Mouse (Mus musculus) 3134 (cell line): ENCODE data around the gene Nek10.
"Not testable (repeated sequence)": the region's sequence is repeated elsewhere in the genome, so short reads cannot be mapped to it uniquely, and the experiment has no call there.

ENCODE experiments used
- DNase-seq: peaks from one replicate; pipeline ENCODE4 v3.0.0-alpha.2; 2011; ENCODE audit warnings: low spot score; ENCODE audit not compliant: insufficient read length; ENCODE audit errors: extremely low read depth

Gene Nek10

GRCm38 (mm10) chr14:14984106-14984505 lies 180.9 kb downstream of the Nek10 start:
- DNase-seq: not testable (repeated sequence)

DNA sequence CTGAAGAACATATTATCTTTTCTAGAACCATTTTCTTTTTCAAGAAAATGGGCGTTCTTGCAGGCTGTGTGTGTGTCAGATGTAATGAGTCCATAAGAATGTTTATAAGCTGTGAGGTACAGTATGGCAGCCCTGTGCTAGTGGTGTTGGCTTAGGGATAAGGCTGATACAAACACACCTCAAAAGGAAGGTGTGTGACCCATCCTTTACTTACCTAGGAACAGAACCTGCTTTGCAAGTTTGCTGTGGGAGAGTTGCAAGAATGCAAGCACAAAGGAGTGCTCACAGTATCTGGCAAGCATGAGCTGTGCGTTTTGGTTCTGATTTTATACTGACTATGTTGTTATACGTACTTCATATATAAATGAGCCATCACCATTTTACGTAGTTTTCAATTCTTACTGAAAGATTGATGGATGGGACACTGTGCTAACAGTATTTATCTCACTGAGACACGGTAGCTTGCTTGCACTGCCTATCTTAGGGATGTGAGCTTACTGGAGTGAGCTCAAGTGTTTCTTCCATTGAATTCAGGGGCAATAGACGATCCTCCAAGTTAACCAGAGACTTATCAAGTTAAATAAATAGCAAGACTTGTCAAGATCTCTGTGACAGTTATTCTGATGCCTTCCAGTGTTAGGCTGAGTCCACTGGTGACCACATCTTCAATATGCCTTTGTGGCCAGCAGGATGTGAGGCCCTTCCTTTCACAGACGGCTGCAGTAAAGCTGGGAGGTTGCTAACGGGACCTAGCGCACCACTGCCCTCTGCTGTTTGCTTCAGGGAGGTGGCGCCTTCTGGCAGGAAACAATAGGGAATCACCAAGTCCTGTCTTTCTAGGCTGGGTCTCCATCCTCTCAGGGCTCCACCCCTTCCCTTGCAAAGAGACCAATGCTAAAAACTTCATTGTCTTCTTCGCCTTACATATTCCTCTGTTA lies 181.8 kb downstream of the Nek10 start:
- peak; percentile 39 for DNase-seq

DNA sequence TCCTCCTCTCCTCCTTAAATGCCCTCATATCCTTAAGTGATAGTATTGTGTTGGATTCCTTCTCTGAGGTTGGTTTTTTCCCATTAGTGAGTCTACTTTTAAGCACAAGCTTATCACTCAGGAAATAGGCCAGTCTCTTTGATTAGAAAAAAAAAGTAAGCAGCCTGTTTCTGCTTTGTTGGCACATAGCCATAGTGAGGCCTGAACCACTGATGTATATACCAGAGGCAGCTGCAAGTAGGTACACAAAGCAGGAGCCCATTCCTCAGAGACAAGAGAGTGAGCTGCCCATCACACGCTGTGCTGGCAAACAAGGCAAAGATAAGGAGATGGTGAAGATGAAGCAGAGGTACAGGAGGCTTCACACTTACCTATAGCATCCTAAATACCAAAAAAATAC lies 184.2 kb downstream of the Nek10 start:
- DNase-seq: no peak

- no peak for DNase-seq
Measured at GRCm38 (mm10) chr14:14991642-14992041, 188.4 kb downstream of the Nek10 start.

GRCm38 (mm10) chr14:15011408-15011807 lies 208.2 kb downstream of the Nek10 start:
- DNase-seq: no peak

DNA sequence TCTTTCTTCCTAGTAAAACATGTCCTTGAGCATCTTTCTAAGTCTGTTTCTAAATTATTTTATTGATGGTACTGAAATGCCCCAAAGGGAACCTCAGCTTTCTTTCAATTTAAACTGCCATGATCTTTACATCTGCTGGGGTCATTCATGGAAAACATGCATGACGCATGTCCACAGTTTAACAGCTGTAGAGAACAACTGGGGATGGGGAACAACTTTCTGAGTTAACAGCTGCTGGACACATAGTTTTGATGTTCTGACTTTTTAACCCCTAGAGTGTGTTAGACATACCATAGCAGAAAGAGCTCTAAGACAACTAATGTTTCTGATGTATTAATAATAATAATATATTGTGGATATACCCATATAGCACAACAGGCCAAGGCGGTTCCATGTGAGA lies 211.6 kb downstream of the Nek10 start:
- DNase-seq: no peak

DNA sequence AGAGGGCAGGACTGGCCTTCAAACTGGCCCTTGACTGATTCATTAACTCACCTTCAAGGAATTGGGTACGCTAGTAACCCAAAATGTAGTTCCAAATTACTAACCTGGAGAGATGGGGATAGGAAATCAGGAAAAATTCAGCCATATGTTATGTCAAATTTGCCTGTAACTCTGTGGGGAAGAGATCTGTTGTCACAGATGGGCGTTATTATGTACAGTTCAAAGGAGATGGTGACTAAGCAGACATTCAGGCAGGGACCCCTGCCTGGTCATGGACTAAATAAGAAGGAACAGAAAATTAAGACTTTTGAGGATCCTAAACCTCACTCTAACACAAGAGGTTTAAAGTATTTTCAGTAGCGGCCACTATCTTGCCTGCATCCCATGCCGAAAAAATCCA lies 227.4 kb downstream of the Nek10 start:
- not testable (repeated sequence) for DNase-seq

DNA sequence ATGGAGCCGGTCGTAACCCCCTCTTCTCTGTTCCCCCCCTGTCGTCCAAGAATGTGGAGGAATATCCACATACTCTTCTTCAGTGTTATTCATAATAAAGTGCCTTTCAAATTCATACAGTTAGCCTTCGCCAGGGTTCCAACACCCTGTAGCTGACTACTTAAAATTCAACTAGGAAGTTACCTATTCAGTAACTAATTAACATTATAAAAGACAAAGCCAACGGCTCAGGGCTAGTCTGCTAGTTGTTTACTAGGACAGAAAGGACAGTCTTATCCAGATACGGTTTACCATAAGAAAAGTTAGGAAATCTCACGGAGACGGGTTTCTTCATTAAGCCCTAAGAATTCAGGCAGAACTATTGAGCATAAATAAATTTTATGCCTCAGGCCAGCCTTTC lies 231.4 kb downstream of the Nek10 start:
- DNase-seq: not testable (repeated sequence)

GRCm38 (mm10) chr14:15048186-15048585 lies 245.0 kb downstream of the Nek10 start:
- no peak for DNase-seq

DNA sequence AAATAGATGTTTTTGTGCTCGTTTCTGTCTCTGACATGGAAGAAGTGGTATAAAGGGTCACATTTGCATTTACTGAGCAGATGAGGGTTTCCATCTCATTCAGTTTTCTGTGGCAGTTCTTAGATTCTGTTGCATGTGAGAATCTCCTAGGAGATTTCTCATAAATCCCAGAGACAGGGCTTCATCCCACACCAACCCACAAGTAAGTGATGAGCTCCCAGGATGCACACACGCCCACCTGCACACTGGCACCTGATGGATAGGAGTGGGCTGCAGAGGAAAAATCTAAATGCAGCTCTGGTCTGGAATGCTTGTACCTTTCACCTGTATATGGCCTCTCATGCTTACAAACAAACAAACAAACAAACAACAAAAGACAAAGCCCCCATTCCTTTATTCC lies 258.3 kb downstream of the Nek10 start:
- DNase-seq: no peak
